Mouse (Mus musculus) cerebral cortex, adult 2 months (tissue): ENCODE data around the gene Gm4177.

Experiments used
- WGBS: fragments of 180-500 bp; shearing (Covaris S2); methylation state at CpG from one replicate; pipeline ENCODE4 v1.1.7; 2018; 5-methylcytosine and 5-hydroxymethylcytosine counted together

Gene Gm4177

GRCm38 (mm10) chr7:21796628-21797027 is at the start of gene Gm4177:
TSS of gene Gm4177 (minus strand) at chr7:21796728.
- no CpG with 5 or more reads among the region's 3 CpGs for WGBS

GRCm38 (mm10) chr7:21844167-21844566 is 47.6 kb upstream of the Gm4177 start, which contains the start of gene Gm5725:
TSS of gene Gm5725 (minus strand) at chr7:21844267.
- no CpG with 5 or more reads among the region's 1 CpGs for WGBS

DNA sequence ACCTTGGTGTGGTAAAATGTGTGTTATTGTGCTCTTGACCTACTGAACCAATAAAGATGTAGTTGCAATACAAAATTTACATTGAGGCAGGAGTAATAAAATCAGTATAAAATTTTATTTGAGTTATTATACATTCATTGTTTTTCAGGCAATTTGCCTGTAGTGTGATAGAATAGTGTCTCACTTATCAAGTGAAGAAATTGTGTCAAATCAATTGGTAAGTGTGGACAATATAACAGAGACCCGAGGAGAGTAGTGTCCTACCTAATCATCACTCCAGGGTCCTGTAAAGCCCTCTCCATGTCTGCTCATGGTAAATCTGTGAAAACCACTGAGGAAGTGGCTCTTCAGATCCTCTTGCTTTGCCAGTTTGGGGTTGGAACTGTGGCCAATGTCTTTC is 35.5 kb upstream of the Gm4177 start, which contains the start of gene Vmn1r135:
Gene Vmn1r135, plus strand, starts transcription at position 301 of the 400 bp plus-strand sequence.
- no CpG with 5 or more reads among the region's 1 CpGs for WGBS

DNA sequence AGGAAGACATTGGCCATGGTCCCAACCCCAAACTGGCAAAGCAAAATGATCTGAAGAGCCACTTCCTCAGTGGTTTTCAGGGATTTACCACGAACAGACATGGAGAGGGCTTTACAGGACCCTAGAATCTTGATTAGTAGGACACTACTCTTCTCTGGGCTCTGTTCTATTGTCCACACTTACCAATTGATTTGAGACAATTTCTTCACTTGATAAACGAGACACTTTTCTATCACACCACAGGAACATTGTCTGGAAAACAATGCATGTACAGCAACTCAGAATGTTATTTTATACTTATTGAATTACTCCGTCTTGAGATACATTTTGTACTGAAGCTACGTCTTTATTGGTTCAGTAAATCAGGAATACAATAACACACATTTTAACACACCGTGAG is 35.2 kb downstream of the Gm4177 start, which contains the start of gene Gm4175:
Gene Gm4175, minus strand, starts transcription at position 101 of the 400 bp plus-strand sequence.
- no CpG with 5 or more reads among the region's 5 CpGs for WGBS
